Mouse (Mus musculus): ENCODE results near the gene Haus7.

- TF ChIP-seq GATA1 (IDR thresholded peaks at IDR 0.05; ENCODE audit: borderline replicate concordance, low read length) (no peak), FLI1 (IDR thresholded peaks at IDR 0.05; ENCODE audit: low read length) (no peak)
These were observed 24.0 kb upstream of the Haus7 start for GRCm38 (mm10) chrX:73482643-73483483.

Data from megakaryocyte, embryonic 14.5 days (primary cell).